Mouse (Mus musculus) liver, embryonic 18 days (tissue): Measurements from ENCODE around the gene Hemgn. TPM values are rescaled to one million over a fixed set of nuclear protein-coding genes. Genes with fewer than 3 reads are reported as not detected.

Experiments used
- polyA plus RNA-seq: library from polyadenylated mRNA; depleted of rRNA; stranded (reverse); fragments of >200 nt; gene quantifications from 2 replicates; pipeline ENCODE4 v1.2.3, GENCODE M21; 2012; rRNA removed

The Hemgn gene
- polyA plus RNA-seq, result 103 and 104 TPM in 2 replicates

GRCm38 (mm10) chr4:46413406-46413805, at the start of gene Hemgn:
Gene Hemgn, minus strand, starts transcription at chr4:46413506.

GRCm38 (mm10) chr4:46450519-46451131, 37.3 kb upstream of the Hemgn start, which contains the start of gene Anp32b:
Gene Anp32b, plus strand, starts transcription at chr4:46450902.

GRCm38 (mm10) chr4:46389013-46389611, 24.2 kb downstream of the Hemgn start, which contains the start of gene Trmo:
Gene Trmo, minus strand, starts transcription at chr4:46389437.

Other genes starting within 250 kb of the Hemgn start
- gene Xpa, start 217.2 kb downstream of the Hemgn start, polyA plus RNA-seq, result 9.3 and 9.9 TPM in 2 replicates
- gene Foxe1, start 69.9 kb downstream of the Hemgn start, polyA plus RNA-seq, result 0.02 and 0.03 TPM in 2 replicates
- 7.2 and 8.3 TPM in 2 replicates for gene Trmo, start 24.1 kb downstream of the Hemgn start, polyA plus RNA-seq
- 52.5 and 69.8 TPM in 2 replicates for gene Anp32b, start 37.4 kb upstream of the Hemgn start, polyA plus RNA-seq
- 25.5 and 25.8 TPM in 2 replicates for gene Nans, start 75.7 kb upstream of the Hemgn start, polyA plus RNA-seq
- 8.8 and 9.5 TPM in 2 replicates for gene Trim14, start 122.6 kb upstream of the Hemgn start, polyA plus RNA-seq
- 2.8 and 3.0 TPM in 2 replicates for gene Coro2a, start 188.7 kb upstream of the Hemgn start, polyA plus RNA-seq
- gene Tbc1d2, start 236.7 kb upstream of the Hemgn start, polyA plus RNA-seq, result 1.0 and 1.5 TPM in 2 replicates